Mouse (Mus musculus) gastrocnemius, adult 18-20 months (tissue): Measurements from ENCODE around the gene Nsf. TPM values are rescaled to one million over a fixed set of nuclear protein-coding genes. Genes with fewer than 3 reads are reported as not detected.

ENCODE experiments used
- DNase-seq: peaks from one replicate; pipeline ENCODE4 v3.0.0; 2021; ENCODE audit warnings: low spot score
- long read RNA-seq, 2 experiments: library from polyadenylated mRNA; stranded (forward); transcript quantifications; one replicate each; pipeline ENCODE4 v2.0.0; 2021
- total RNA-seq, 2 experiments: library from RNA; stranded (reverse); gene quantifications; 2 replicates each; pipeline ENCODE4 v1.2.3; 2021

The Nsf gene
- total RNA-seq: 10 to 100 TPM; 17.0 TPM
- long read RNA-seq, experiment 1, transcript Nsf-202 (21 exons, 3,766 nt): major isoform, 27 of 33 reads
- long read RNA-seq, experiment 1, partial matches to known transcripts: 1 of 33 reads
- long read RNA-seq, experiment 1, other reads (novel, unspliced or antisense): 5 of 33 reads
- long read RNA-seq, experiment 2, transcript Nsf-202 (21 exons, 3,766 nt): major isoform, 16 of 20 reads
- long read RNA-seq, experiment 2, partial matches to known transcripts: 3 of 20 reads
- long read RNA-seq, experiment 2, other reads (novel, unspliced or antisense): 1 of 20 reads

DNA sequence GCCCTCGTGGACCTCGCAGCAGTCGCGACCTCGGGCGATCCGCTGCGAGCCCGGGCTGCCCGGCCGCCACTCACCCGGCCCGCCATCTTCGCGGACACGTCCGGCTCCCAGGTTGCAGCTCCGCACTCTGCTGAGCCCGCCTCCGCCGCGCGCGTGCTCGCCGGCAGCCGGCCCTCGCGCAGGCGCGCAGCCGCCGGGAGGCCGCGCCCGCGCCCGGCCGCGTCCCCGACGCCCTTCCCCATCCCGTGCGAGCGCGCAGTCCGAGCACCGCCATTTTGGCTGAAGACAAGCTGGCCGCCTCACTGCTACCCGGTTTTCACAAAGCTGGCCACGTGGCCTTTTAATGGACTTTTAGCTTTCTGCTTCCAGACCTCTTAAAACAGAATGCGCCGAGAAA is at the start of gene Nsf:
Nsf (minus strand) TSS at position 161 of the 397 bp plus-strand sequence.
- peak; percentile 81 for DNase-seq

DNA sequence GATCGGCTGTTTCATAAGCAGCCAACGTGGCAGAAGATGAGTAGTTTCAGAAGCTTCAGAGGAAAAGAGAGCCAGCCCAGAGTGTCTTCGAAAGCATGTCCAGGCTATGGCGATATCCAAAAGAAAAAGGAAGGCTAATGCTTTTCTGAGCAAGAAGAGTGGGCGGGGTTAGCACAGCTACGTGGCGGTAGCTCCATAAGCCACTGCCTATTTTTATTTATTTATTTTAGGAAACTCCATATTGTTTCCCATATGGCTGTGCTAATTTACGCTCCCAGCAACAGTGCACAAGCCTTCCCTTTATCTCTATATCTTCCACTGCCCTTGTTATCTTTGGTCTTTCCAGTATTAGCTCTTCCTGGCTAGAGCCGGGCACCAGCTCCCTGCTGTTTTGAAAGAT is 49.5 kb upstream of the Nsf start:
- DNase-seq: no peak

DNA sequence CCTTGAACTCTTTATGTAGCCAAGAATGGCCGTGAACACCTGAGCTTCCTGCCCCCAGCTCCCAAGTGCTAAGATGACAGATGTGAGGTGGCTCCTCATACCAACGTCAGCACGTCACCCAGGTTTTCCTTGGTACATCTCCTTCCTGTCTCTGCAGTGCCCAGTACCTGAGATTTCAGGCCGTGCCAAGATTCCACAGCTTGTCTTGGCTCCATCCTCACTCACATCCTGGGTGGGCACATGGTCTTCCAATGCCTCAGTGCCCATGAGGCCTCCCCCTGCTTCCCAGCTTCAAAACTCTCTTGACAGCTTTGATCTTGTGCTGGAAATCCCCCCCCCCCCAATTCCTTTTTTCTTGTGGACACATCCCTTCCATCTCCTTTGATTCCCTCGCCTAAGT is 48.3 kb upstream of the Nsf start:
- no peak for DNase-seq

GRCm38 (mm10) chr11:104001395-104001955 is 47.6 kb upstream of the Nsf start:
- no peak for DNase-seq

DNA sequence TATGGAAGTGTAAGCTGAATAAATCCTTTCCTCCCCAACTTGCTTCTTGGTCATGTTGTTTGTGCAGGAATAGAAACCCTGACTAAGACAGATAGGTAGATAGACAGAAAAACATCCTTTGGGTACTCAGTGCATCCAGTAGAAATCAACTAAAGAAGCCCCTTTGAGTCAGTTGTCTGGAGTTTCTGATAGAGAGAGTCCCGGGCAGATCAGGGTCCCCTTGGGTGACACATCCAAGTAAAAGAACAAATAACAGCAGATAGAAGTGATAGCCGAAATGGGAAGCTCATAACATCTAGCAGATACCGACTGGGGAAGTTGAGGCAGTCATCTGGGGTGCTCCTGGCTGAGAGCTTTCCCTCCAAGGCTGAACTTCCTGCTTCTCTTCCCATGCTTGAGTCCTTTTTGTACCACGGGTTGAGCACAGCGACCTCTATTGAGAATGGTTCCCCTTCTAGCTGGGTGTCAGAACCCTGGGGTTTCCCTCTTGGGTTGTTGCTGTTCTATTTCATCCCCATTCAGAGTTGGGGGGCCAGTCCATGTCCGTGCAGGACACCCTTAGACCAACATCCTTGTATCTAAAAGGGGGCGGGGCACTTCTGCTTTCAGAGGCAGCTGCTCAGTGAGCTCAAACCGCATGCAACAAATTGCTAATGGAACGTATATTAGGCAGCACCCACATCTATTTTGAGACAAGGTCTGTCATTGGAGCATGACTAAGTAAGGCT is 47.0 kb upstream of the Nsf start:
- no peak for DNase-seq

DNA sequence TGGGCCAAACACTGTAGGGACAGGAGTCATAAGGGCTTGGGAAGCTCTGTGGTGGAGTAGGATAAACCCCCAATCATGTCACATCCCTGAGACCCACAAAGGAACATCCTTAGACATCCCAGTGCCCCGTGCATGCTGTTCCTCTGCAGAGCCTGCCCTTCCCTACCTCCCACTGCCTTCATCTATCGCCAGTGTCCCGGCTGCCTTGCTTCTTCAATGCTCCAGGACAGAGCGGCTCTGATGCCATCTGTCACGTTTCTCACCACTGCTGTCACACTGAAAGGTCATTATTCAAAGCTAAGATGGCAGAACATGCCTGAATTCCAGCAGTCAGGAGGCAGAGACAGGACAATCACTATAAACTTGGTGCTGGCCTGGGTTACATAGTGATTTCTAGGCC is 44.9 kb upstream of the Nsf start:
- DNase-seq: no peak

DNA sequence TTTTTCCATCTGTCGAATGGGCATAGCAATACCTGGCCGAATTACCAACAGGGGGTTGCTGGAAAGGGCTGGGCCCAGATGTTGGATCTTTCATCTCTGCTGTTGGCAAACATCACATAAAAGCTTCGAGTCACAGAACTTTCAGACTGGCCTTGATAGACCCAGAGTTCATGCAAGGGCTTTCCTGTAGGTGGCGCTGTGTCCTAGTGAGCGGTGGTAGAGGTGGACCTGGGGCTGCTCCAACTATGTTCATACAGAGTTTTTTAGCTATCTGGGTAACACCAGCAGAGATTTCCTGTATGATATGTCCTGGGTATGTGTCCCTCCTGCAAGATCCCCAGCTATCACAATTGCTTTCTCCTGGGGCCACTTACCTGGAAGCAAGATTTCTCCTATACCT is 43.5 kb upstream of the Nsf start:
- DNase-seq: peak; percentile 60

GRCm38 (mm10) chr11:103992638-103993037 is 38.8 kb upstream of the Nsf start:
- no peak for DNase-seq

DNA sequence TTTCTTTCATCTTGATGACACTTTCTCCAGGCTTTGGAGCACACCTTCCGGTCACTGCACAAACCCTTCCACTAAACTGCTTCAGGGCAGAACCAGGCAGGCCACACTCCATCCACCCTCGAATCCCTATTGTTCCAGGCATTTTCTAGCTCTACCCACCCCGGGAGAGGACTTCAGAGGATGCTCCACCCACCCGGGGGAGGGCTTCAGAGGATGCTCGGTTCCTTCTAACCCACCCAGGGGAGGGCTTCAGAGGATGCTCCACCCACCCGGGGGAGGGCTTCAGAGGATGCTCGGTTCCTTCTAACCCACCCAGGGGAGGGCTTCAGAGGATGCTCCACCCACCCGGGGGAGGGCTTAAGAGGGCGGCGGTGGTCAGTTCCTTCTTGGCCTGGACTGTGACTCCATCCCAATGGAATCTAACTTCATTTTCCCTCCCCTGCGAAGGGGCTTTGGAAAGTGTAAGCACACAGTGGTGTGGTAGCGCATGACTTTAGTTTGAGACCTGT is 36.2 kb upstream of the Nsf start:
- peak; percentile 23 for DNase-seq

- DNase-seq: peak; percentile 82
Measured at GRCm38 (mm10) chr11:103987423-103987822, 33.6 kb upstream of the Nsf start.

DNA sequence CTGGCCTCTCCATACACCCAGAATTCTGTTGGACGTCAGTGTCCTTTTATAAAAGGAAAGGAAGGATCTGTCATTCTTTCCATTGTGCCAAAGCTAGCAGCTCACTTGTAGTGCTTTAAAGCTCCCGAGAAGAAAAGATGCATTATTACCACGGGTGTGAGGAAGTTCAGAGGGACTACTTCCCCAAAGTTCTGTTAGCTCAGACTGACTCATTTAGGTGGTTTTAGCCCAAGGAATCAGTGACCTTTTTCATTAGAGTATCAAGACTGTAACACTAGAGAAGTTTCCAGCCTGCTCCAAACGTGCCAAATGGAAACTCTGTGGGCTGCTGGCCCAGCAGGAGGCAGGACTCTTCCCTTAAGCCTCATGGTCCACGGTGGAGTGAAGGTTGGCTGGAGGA is 30.2 kb upstream of the Nsf start:
- DNase-seq: no peak

GRCm38 (mm10) chr11:103981826-103982225 is 28.0 kb upstream of the Nsf start:
- DNase-seq: no peak

DNA sequence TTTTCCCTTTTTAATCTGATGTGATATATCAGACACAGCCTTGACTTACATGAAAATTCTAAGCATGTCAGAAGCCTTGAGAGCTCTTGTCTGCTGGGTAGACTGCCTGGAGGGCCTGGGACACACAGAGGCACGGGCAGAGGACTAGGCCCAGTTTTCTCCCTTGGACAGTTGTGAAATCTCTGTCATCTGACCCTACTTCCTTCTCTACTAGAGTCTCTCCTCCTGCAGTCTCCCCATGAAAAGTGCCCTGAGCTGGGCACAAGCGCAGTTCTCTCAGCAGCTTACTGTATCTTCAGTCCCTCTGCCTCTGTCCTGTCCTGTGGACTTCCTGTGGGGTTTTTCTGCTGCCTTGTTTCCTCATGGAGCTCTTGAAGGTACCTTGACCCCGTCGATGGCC is 25.5 kb upstream of the Nsf start:
- no peak for DNase-seq

- no peak for DNase-seq
Measured at GRCm38 (mm10) chr11:103970876-103971275, 17.0 kb upstream of the Nsf start.

DNA sequence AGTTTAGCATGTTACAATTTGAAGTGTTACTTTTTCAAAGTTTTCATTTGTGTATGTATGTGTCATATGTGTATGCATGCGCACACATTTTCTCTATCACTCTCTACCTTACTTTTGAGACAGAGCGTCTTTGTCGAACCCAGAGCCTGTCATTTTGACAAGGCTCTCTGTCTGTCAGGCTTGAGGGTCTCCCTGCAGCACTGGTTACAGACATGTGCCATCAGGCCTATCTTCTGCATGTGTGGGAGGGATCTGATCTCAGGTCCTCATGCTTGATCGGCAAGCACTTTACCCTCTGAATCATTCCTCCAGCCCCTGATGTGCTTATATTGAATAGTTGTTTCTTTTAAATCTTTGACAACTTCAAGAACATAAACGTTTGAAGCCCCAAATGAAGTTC is 15.4 kb upstream of the Nsf start:
- DNase-seq: no peak

DNA sequence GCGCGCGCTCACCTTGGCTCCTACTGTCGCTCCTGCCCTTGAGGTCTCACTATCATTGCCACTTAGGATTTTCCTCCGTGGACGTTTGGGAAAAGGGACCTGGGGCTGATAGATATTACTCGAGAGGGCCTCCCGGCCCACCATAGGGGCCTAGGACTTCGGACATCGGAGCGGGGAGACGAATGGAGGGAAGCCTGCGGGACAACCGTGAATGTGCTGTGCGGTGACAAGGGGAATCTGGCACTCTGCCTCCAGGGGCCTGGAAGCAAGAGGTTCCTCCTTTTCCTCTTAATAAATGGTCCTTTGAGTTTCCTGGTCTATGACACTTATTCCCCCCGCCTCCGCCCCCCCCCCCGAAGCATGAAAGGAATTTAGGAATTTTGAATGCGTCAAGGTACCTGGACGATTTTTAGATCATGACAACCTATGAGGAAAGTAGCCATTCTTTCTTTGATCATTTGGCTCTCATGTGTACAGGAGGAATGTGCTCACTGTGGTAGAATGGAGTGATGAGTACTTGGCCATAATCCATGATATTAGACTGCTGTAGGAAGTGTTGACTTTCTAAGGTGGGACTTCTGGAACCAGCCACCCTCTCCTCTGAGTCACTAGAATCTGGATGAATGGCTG is 13.4 kb upstream of the Nsf start:
- DNase-seq: no peak

- DNase-seq: no peak
Measured at GRCm38 (mm10) chr11:103956866-103957265, 3.0 kb upstream of the Nsf start.

DNA sequence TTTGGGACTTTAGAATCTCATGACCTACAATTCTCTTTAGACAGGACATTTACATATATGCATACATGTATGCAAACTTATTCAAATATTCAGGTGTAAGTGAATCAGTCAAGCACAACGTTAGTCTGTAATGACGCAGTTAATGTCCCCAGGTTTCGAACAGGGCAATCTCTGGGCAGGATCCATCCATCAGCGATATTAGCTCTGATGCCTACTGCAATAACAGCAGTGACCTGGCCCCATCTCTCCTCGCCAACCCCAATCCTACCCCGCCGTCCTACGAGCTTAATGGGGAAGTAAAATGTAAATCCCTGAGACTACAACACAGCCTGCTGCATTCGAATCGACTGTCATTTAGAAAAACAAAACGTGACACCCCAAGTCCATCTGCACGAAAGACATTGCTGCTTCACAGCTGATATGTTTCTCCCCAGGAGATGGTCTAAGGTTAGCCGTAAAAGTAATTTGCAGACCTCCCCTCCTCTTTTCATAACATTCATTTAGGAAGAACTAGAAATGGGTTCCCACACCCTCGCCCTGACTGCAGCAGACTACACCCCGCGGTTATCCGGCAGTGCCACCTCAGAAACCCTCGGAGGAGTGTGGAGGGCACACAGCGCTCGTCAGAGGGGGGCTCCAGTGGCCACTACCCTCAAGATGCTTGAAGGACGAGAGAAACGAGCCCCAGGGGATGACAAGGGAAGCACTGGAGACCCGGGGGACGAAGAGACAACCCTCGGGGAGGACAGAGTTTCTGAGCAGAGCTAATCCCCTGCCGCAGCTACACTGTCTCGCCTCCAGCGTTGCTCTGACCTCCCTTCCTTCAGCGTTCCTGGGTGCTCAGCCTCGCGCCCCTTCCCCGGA is 592 bp downstream of the Nsf start:
- DNase-seq: no peak

GRCm38 (mm10) chr11:103952635-103953031 is 1.2 kb downstream of the Nsf start:
- DNase-seq: no peak

GRCm38 (mm10) chr11:103951106-103951505 is 2.8 kb downstream of the Nsf start:
- no peak for DNase-seq

- DNase-seq: no peak
Measured at GRCm38 (mm10) chr11:103948952-103949351, 4.9 kb downstream of the Nsf start.
